Mouse (Mus musculus): ENCODE results near the gene Gm21118. TPM values are rescaled to one million over a fixed set of nuclear protein-coding genes. Genes with fewer than 3 reads are reported as not detected.

Gene Gm21118
- not detected in 2 replicates for polyA plus RNA-seq (2015; fragmentation: Nextera tagmentation; extraction: Ambion mirVana)

DNA sequence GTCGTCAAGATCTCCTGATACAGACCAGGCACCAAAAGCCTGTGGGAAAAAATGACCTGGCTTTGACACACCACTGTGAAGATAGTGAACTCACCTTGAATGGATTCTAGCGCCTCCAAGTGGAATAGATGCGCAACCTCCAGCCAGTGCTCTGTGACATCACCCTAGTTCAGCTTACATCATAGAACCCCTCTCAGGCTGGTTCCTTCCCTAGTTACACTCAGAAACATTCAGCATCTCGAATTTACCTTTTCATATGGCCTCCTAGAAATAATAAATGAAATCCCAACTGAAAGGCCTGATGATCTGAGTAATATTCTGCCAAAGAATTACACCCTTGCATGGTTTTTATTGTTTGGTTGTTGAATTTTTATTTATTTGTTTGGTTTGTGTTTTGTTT, at the start of gene Gm21118:
Gm21118 (minus strand) TSS at position 101 of the 400 bp plus-strand sequence.

DNA sequence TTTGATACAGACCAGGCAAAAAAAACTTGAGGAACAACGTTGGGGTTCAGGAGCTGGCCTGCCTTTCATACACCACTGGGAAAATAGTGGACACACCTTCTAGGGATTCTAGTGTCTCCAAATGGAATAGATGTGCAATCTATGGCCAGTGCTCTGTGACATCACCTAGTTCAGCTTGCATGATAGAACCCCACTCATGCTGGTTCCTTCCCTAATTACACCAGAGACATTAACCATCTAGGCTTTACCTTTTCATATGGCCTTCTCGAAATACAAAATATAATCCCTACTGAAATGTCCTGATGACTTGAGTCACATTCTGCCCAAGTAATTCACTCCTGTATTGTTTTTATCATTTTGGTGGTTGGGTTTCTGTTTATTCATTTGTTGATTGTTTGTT, 29.7 kb upstream of the Gm21118 start, which contains the start of the genes Gm29423 and Gm29644:
Gm29423 (minus strand) TSS at position 101 of the 400 bp plus-strand sequence.
Gm29644 (minus strand) TSS at position 157 of the 400 bp plus-strand sequence.

Other genes starting within 250 kb of the Gm21118 start
- not detected in 2 replicates for gene Gm29423, start 29.6 kb upstream of the Gm21118 start, polyA plus RNA-seq (2015; fragmentation: Nextera tagmentation; extraction: Ambion mirVana)
- not detected in 2 replicates for gene Gm29644, start 29.7 kb upstream of the Gm21118 start, polyA plus RNA-seq (2015; fragmentation: Nextera tagmentation; extraction: Ambion mirVana)
- gene Gm20888, start 168.2 kb upstream of the Gm21118 start, polyA plus RNA-seq (2015; fragmentation: Nextera tagmentation; extraction: Ambion mirVana): not detected in 2 replicates